Mouse (Mus musculus): ENCODE measurements around the gene Tspan13. TPM values are rescaled to one million over a fixed set of nuclear protein-coding genes. Genes with fewer than 3 reads are reported as not detected.

The Tspan13 gene
- polyA plus RNA-seq (2017; shearing (Covaris generic)) = 215 TPM

GRCm38 (mm10) chr12:36042348-36042778, at the start of gene Tspan13:
Gene Tspan13 (minus strand): TSS chr12:36042500.

GRCm38 (mm10) chr12:35992711-35993110, 49.6 kb downstream of the Tspan13 start, which contains the start of gene Agr2:
Gene Agr2 (plus strand): TSS chr12:35992907.

Other genes starting within 250 kb of the Tspan13 start
- not detected for gene Agr3, start 116.9 kb downstream of the Tspan13 start, polyA plus RNA-seq (2017; shearing (Covaris generic))
- not detected for gene Agr2, start 49.6 kb downstream of the Tspan13 start, polyA plus RNA-seq (2017; shearing (Covaris generic))
- gene Ankmy2, start 114.6 kb upstream of the Tspan13 start, polyA plus RNA-seq (2017; shearing (Covaris generic)) = 36.5 TPM
- gene Bzw2, start 115.6 kb upstream of the Tspan13 start, polyA plus RNA-seq (2017; shearing (Covaris generic)) = 227 TPM
- not detected for gene Lrrc72, start 210.9 kb upstream of the Tspan13 start, polyA plus RNA-seq (2017; shearing (Covaris generic))